Mouse (Mus musculus): ENCODE data around the gene Lima1.
A peak's percentile ranks its signal among the peaks of the same experiment; 100 is the strongest.

Gene Lima1

DNA sequence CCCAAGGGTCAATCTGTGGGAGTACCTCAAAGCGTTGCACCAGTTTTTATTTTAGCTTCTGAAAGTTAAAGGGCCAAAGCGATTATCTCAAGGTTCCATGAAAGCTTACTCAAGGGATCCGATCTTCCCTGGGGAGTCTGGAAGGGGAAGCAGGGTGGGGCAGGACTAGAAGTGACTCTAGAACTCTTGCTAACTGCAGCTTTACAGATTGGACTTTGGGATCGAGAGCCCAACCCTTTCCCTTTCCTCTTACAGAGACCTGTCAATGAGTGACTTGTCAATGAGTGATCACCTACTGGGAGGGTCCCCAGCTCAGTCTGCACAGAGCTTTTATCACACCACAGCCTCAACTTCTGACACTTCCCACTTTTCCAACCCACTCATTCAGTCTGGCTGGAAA, 7.6 kb downstream of the Lima1 start:
- DNase-seq (ENCODE audit: inconsistent age in 2 of 2, low spot score in 1 of 2) = peak in 1 of 2 experiments; percentile 68

GRCm38 (mm10) chr15:99866450-99867221, 8.6 kb downstream of the Lima1 start:
- peak; percentile 62 to 84 for DNase-seq (ENCODE audit: inconsistent age in 2 of 2, low spot score in 1 of 2)

- peak; percentile 81 to 92 for DNase-seq (ENCODE audit: inconsistent age in 2 of 2, low spot score in 1 of 2)
Measured at GRCm38 (mm10) chr15:99865942-99866341, 9.3 kb downstream of the Lima1 start.

GRCm38 (mm10) chr15:99865494-99865941, 9.7 kb downstream of the Lima1 start:
- DNase-seq (ENCODE audit: inconsistent age in 2 of 2, low spot score in 1 of 2) = no peak

DNA sequence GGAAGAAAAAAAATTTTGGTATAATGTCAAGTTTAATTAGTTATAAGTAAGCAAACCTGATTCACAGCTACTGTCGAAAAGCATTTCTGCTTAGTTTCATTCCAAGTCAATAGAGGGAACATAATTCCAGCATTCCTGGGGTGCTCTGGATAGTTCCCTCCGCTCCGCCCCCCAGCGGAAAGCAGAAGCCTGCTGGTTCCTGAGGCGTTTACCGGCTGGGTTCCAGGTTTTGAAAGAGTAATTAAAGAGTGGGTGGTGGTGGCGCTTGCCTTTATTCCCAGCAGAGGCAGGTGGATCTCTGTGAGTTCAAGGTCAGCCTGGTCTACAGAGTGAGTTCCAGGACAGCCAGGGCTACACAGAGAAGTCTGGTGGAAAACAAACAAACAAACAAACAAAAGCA, 10.2 kb downstream of the Lima1 start:
- DNase-seq (ENCODE audit: inconsistent age in 2 of 2, low spot score in 1 of 2) = no peak

GRCm38 (mm10) chr15:99863786-99864185, 11.5 kb downstream of the Lima1 start:
- DNase-seq (ENCODE audit: inconsistent age in 2 of 2, low spot score in 1 of 2) = no peak

DNA sequence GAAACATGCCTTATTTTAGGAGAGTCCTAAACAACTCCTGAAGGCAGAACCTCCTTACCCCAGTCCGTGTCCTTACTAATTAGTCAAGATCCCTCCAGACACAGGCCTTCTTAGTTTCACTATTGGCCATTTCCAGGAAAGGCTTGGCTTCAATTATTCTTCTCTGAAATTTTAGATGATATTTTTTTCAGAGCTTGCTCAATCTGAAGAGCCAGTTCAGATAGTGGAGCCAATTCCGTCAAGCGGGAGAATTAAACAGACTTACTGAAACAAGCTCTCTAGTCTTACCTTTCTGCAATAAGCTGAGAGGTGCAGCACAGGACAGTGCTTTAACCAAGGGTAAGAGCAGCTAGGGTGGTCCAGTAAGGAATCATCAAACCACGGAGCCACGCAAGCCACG, 11.9 kb downstream of the Lima1 start:
- DNase-seq (ENCODE audit: inconsistent age in 2 of 2, low spot score in 1 of 2) = no peak

GRCm38 (mm10) chr15:99862473-99862872, 12.8 kb downstream of the Lima1 start:
- no peak for DNase-seq (ENCODE audit: inconsistent age in 2 of 2, low spot score in 1 of 2)

DNA sequence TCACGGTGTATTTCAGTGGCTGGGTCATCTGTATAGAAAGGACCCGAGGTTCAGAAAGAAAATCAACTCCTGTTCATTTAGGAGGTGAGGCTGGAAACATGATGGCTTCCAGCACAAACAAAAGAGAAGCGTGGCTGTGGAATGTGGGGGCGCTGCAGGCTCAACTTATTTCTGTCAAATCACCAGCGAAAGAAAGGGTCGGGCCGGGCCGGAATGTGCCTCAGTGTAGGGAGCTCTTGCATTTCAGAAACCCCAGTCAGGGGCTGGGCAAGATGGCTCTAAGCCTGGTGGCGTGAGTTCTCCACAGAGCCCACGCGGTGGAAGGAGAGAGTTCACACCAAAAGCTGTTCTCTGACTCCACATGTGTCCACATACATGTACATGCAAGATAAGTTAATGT, 13.3 kb downstream of the Lima1 start:
- DNase-seq (ENCODE audit: inconsistent age in 2 of 2, low spot score in 1 of 2) = no peak

- no peak for DNase-seq (ENCODE audit: inconsistent age in 2 of 2, low spot score in 1 of 2)
Measured at GRCm38 (mm10) chr15:99861536-99861935, 13.7 kb downstream of the Lima1 start.

- no peak for DNase-seq (ENCODE audit: inconsistent age in 2 of 2, low spot score in 1 of 2)
Measured at GRCm38 (mm10) chr15:99859644-99860392, 15.4 kb downstream of the Lima1 start.

- DNase-seq (ENCODE audit: inconsistent age in 2 of 2, low spot score in 1 of 2) = no peak
Measured at GRCm38 (mm10) chr15:99857479-99857878, 17.8 kb downstream of the Lima1 start.

DNA sequence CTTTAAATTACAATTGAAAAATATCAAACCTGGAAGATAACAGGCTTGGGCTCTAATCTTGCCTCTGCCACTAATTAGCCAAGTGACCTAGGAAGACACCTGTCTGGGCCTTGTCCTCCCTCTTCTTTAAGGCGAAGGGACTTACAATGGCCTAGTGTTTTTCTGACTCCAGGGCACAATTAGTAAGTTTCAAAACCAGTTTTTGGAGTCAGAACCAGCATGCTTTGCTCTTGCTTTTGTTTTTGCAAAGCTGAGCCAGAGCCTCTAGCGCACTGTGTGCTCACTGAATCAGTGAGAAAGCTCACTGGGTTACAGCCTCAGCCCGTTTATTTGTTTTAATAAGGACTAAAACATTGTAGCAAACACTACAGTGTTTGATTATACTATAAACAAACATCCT, 20.1 kb downstream of the Lima1 start:
- DNase-seq (ENCODE audit: inconsistent age in 2 of 2, low spot score in 1 of 2) = no peak

GRCm38 (mm10) chr15:99852606-99853237, 22.5 kb downstream of the Lima1 start:
- DNase-seq (ENCODE audit: inconsistent age in 2 of 2, low spot score in 1 of 2) = no peak

DNA sequence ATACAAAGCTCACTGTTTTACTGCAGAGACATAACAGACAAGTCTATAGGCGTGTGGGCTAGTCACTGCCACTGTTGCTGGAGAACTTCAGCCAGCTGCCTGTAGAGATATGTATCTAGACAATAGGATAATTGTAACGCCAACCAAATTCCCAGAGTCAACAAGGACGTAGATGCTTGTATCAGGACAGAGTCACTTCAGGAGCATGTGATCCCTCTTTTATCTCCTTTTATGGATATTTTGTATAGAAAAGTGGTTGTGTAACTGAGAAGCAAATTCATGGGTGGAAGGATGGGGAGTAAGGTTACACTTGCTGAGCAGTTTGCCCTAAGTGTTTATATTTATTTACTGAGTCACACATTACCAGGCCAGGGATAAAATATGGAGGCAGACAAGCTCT, 25.0 kb downstream of the Lima1 start:
- no peak for DNase-seq (ENCODE audit: inconsistent age in 2 of 2, low spot score in 1 of 2)

GRCm38 (mm10) chr15:99847937-99848336, 27.3 kb downstream of the Lima1 start:
- no peak for DNase-seq (ENCODE audit: inconsistent age in 2 of 2, low spot score in 1 of 2)

DNA sequence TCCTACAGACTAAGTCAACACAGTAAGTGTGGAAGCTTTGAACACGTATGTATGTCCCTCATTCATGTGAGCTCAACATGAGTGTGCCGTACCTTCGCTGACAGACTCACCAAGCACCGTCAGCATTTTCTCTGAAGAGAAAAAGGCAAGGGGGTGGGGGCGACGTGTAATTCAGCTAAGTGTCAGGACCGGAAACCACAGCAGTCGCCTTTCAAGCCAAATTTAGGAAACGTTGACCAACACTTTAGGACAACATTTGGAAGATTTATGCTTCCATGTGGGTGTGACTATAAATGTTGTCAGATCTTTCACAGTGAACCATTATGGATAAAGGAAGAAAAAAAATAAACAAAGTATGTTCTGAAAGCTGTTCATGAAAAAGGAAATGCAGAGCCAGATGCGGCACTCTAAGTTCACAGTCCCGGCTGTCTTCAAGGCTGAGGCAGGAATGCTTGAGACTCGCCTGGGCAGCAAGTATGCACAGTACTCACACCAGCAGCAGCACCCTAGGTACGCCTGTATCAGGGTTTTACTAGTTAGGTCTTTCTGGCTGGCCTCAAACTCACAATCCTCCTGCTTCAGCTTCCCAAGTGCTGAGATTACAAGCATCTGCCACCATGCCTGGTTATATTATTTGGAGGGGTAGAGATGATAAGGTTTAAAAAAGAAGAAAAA, 27.9 kb downstream of the Lima1 start:
- no peak for DNase-seq (ENCODE audit: inconsistent age in 2 of 2, low spot score in 1 of 2)

DNA sequence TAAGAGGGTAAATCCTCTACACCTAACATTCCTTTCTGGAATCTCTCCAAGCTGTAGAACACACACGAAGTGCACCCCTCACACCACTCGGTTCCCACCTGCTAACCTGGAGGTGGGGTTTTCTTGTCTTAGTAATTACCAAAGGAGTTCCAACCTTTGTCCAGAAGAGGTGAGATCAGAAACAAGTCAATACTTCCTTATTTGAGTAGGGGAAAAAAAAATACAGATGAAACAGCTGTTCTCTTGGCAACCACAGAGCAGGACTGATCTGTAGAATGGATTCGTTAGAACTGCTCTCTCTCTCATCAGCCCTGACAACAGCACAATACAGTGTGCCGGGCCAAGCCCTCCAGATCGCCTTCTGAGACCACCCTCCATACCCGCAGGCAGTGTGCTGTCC, 28.6 kb downstream of the Lima1 start:
- DNase-seq (ENCODE audit: inconsistent age in 2 of 2, low spot score in 1 of 2) = no peak

DNA sequence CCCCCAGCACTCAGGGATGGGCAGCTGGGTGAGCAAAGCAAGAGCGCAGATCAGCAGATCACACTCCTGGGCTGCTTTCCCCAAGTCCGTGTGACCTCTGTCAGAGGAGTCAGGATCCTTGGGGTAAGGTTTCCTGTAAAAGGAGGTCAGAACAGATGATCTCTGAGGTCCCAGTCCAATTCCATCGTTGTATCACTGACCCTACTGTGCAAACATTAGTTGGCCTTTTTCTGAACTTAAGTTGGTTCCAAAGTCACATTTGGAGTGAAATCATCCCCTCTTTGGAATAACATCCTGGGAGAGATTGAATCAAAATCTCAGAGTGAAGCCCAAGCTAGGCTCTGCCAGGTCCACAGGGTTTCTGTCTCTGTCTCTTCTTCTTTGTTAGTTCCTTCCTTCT, 31.4 kb downstream of the Lima1 start:
- no peak for DNase-seq (ENCODE audit: inconsistent age in 2 of 2, low spot score in 1 of 2)

DNA sequence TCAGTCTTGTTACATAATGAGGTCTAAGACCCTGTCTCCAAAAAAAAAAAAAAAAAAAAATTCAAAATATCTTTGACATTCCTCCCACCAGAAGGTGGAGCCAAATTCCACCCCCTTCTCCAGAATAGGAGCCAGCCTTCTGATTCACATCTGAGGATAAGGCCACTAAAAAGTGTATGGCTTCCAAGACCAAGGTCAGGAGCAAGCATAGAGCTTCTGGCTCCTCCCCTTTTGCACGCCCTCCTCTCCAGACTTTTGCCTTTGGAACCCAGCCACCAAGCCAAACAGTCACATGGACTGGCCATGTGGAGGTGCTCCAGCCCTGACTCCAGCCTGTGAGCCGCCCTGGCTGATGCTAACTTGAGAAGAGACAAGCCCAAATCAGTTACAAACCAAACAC, 35.3 kb downstream of the Lima1 start:
- peak; percentile 88 to 96 for DNase-seq (ENCODE audit: inconsistent age in 2 of 2, low spot score in 1 of 2)

- DNase-seq (ENCODE audit: inconsistent age in 2 of 2, low spot score in 1 of 2) = no peak
Measured at GRCm38 (mm10) chr15:99839165-99839840, 36.0 kb downstream of the Lima1 start.

Measured in adrenal gland, adult (tissue).